Mouse (Mus musculus): ENCODE data around the gene Gm20695. TPM values are rescaled to one million over a fixed set of nuclear protein-coding genes. Genes with fewer than 3 reads are reported as not detected.

Gm20695 gene
- polyA plus RNA-seq, 1 experiment from 2014 or later: 5.2 TPM

- DNase-seq (ENCODE audit: low spot score): peak; percentile 43
These were observed 44.7 kb downstream of the Gm20695 start for GRCm38 (mm10) chr16:3929151-3929550.

GRCm38 (mm10) chr16:3933536-3933935, 49.1 kb downstream of the Gm20695 start:
- H3K4me1 ChIP-seq (ENCODE audit: insufficient read depth, low read depth, low read length): no peaks in the 10 kb centered on the region
- TF ChIP-seq CTCF (IDR thresholded peaks at IDR 0.05) (no peak), EP300 (IDR thresholded peaks at IDR 0.05) (no peak)
- no peak overlapping the region for H3K4me3 ChIP-seq (ENCODE audit: low read depth, low read length)
- DNase-seq (ENCODE audit: low spot score) (no peak), ATAC-seq (no peak)
- no peaks in the 10 kb centered on the region for H3K9me3 ChIP-seq (ENCODE audit: low read length)
- H3K4me2 ChIP-seq (replicated peaks; ENCODE audit: low read depth, low read length): no peak overlapping the region
- H3K27ac ChIP-seq (ENCODE audit: low read length): no peak overlapping the region
- no peak overlapping the region for H3K9ac ChIP-seq (replicated peaks; ENCODE audit: low read depth)
- H3K27me3 ChIP-seq (replicated peaks; ENCODE audit: insufficient read depth, low read length): no peaks in the 10 kb centered on the region
- H3K36me3 ChIP-seq (ENCODE audit: insufficient read depth, low read length): peaks cover 19% of the 10 kb centered on the region; the same call in 1 of the 2 replicates
- WGBS: 86% methylated on average over 6 of the region's 6 CpGs

More at GRCm38 (mm10) chr16:3929151-3929550, 44.7 kb downstream of the Gm20695 start:
- no peak overlapping the region for H3K4me3 ChIP-seq (ENCODE audit: low read depth, low read length)
- H3K4me2 ChIP-seq (replicated peaks; ENCODE audit: low read depth, low read length): no peak overlapping the region
- H3K9me3 ChIP-seq (ENCODE audit: low read length): no peaks in the 10 kb centered on the region
- peak; percentile 65 for ATAC-seq
- H3K4me1 ChIP-seq (ENCODE audit: insufficient read depth, low read depth, low read length): no peaks in the 10 kb centered on the region
- TF ChIP-seq EP300 (IDR thresholded peaks at IDR 0.05) (no peak), CTCF (IDR thresholded peaks at IDR 0.05) (no peak)
- 70% methylated on average over 7 of the region's 7 CpGs for WGBS
- no peak overlapping the region for H3K9ac ChIP-seq (replicated peaks; ENCODE audit: low read depth)
- no peaks in the 10 kb centered on the region for H3K27me3 ChIP-seq (replicated peaks; ENCODE audit: insufficient read depth, low read length)
- no peak overlapping the region for H3K27ac ChIP-seq (ENCODE audit: low read length)
- H3K36me3 ChIP-seq (ENCODE audit: insufficient read depth, low read length): 0 out of 2 replicates have a peak, but pooled peaks cover 3% of the 10 kb centered on the region

- H3K36me3 ChIP-seq (ENCODE audit: insufficient read depth, low read length): peaks cover 19% of the 10 kb centered on the region; the same call in 1 of the 2 replicates
- H3K9me3 ChIP-seq (ENCODE audit: low read length): no peaks in the 10 kb centered on the region
- no peak overlapping the region for H3K4me2 ChIP-seq (replicated peaks; ENCODE audit: low read depth, low read length)
- TF ChIP-seq EP300 (IDR thresholded peaks at IDR 0.05) (no peak), CTCF (IDR thresholded peaks at IDR 0.05) (no peak)
- H3K9ac ChIP-seq (replicated peaks; ENCODE audit: low read depth): no peak overlapping the region
- peak; percentile 83 for DNase-seq (ENCODE audit: low spot score)
- WGBS: 65% methylated on average over 1 of the region's 1 CpGs
- peak; percentile 80 for ATAC-seq
- no peak overlapping the region for H3K4me3 ChIP-seq (ENCODE audit: low read depth, low read length)
- no peaks in the 10 kb centered on the region for H3K4me1 ChIP-seq (ENCODE audit: insufficient read depth, low read depth, low read length)
- H3K27me3 ChIP-seq (replicated peaks; ENCODE audit: insufficient read depth, low read length): no peaks in the 10 kb centered on the region
- no peak overlapping the region for H3K27ac ChIP-seq (ENCODE audit: low read length)
These were observed 49.6 kb downstream of the Gm20695 start for GRCm38 (mm10) chr16:3934091-3934490.

GRCm38 (mm10) chr16:3934701-3935100, 50.3 kb downstream of the Gm20695 start:
- 73% methylated on average over 4 of the region's 4 CpGs for WGBS
- no peak for TF ChIP-seq EP300 (IDR thresholded peaks at IDR 0.05)
- TF ChIP-seq CTCF (IDR thresholded peaks at IDR 0.05): no peak
- no peak overlapping the region for H3K4me3 ChIP-seq (ENCODE audit: low read depth, low read length)
- H3K4me1 ChIP-seq (ENCODE audit: insufficient read depth, low read depth, low read length): no peaks in the 10 kb centered on the region
- no peak overlapping the region for H3K27ac ChIP-seq (ENCODE audit: low read length)
- H3K27me3 ChIP-seq (replicated peaks; ENCODE audit: insufficient read depth, low read length): no peaks in the 10 kb centered on the region
- peaks cover 19% of the 10 kb centered on the region; the same call in 1 of the 2 replicates for H3K36me3 ChIP-seq (ENCODE audit: insufficient read depth, low read length)
- no peak; the same call in 1 of the 2 replicates for ATAC-seq
- no peak overlapping the region for H3K4me2 ChIP-seq (replicated peaks; ENCODE audit: low read depth, low read length)
- no peak for DNase-seq (ENCODE audit: low spot score)
- H3K9me3 ChIP-seq (ENCODE audit: low read length): no peaks in the 10 kb centered on the region
- H3K9ac ChIP-seq (replicated peaks; ENCODE audit: low read depth): no peak overlapping the region

- DNase-seq (ENCODE audit: low spot score) (no peak), ATAC-seq (no peak)
- no peak overlapping the region for H3K27ac ChIP-seq (ENCODE audit: low read length)
- no peaks in the 10 kb centered on the region for H3K9me3 ChIP-seq (ENCODE audit: low read length)
- 96% methylated on average over 1 of the region's 1 CpGs for WGBS
- no peak for TF ChIP-seq CTCF (IDR thresholded peaks at IDR 0.05)
- TF ChIP-seq EP300 (IDR thresholded peaks at IDR 0.05): no peak
- H3K4me2 ChIP-seq (replicated peaks; ENCODE audit: low read depth, low read length): no peak overlapping the region
- no peak overlapping the region for H3K4me3 ChIP-seq (ENCODE audit: low read depth, low read length)
- no peaks in the 10 kb centered on the region for H3K36me3 ChIP-seq (ENCODE audit: insufficient read depth, low read length)
- no peaks in the 10 kb centered on the region for H3K27me3 ChIP-seq (replicated peaks; ENCODE audit: insufficient read depth, low read length)
- H3K4me1 ChIP-seq (ENCODE audit: insufficient read depth, low read depth, low read length): no peaks in the 10 kb centered on the region
- no peak overlapping the region for H3K9ac ChIP-seq (replicated peaks; ENCODE audit: low read depth)
These were observed 66.7 kb downstream of the Gm20695 start for GRCm38 (mm10) chr16:3951141-3951540.

GRCm38 (mm10) chr16:3956369-3956768, 71.9 kb downstream of the Gm20695 start:
- 71% methylated on average over 6 of the region's 6 CpGs for WGBS
- H3K27me3 ChIP-seq (replicated peaks; ENCODE audit: insufficient read depth, low read length): no peaks in the 10 kb centered on the region
- peak; percentile 32; the same call in 1 of the 2 replicates for ATAC-seq

More at GRCm38 (mm10) chr16:3956369-3956768, 71.9 kb downstream of the Gm20695 start:
- Histone ChIP-seq H3K4me2 (replicated peaks; ENCODE audit: low read depth, low read length) (no peak overlapping the region), H3K9ac (replicated peaks; ENCODE audit: low read depth) (no peak overlapping the region), H3K4me1 (ENCODE audit: insufficient read depth, low read depth, low read length) (no peaks in the 10 kb centered on the region), H3K27ac (ENCODE audit: low read length) (no peak overlapping the region), H3K9me3 (ENCODE audit: low read length) (no peaks in the 10 kb centered on the region), H3K36me3 (ENCODE audit: insufficient read depth, low read length) (no peaks in the 10 kb centered on the region), H3K4me3 (ENCODE audit: low read depth, low read length) (no peak overlapping the region)
- DNase-seq (ENCODE audit: low spot score): peak; percentile 18
- TF ChIP-seq EP300 (IDR thresholded peaks at IDR 0.05) (no peak), CTCF (IDR thresholded peaks at IDR 0.05) (no peak)
